Mouse (Mus musculus): ENCODE results near the gene Dennd6b. TPM values are rescaled to one million over a fixed set of nuclear protein-coding genes. Genes with fewer than 3 reads are reported as not detected.

Dennd6b gene
- 10 to 100 TPM; 33.3 to 42.0 TPM for total RNA-seq (2021)

DNA sequence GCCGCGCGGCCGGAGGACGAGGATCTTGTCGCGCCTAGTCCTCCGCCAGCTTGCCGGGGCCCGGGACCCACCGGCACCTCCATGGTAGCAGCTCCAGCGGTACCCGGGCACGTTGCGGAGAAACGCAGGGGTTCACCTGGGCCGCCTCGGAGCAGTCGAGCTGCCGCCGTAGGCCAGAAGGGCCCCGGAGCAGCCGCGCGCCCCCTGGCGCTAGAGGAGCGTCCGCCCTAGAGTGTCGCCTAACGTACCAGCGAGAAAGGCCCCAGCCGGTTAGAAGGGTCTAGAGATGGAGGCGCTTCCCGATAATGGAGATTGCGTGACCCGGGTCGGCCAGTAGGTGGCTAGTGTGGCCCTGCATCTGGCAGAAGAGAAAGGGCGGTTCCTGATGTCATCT lies at the start of gene Dennd6b:
Gene Dennd6b, minus strand, starts transcription at position 184 of the 394 bp plus-strand sequence.
- peak; percentile 90 to 91 for DNase-seq (ENCODE audit: extremely low spot score in 1 of 2, low spot score in 1 of 2)

DNA sequence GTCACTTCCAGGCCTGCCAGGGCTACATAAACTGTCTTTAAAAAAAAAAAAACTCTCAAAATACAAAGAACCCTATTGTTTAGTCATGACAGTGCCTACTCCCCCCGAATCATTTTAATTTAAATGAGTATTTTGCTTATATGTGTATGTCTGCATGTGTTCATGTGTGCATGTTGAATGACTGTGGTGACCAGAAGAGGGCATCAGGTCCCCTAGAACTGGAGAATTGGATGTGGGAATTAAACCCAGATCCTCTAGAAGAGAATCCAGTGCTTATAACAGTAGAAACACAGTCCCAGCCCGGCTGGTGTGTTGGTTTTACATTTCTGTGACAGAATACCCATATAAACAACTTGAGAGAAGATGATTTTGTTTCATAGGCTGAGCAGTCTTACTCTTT lies 44.7 kb upstream of the Dennd6b start:
- no peak for DNase-seq (ENCODE audit: extremely low spot score in 1 of 2, low spot score in 1 of 2)

DNA sequence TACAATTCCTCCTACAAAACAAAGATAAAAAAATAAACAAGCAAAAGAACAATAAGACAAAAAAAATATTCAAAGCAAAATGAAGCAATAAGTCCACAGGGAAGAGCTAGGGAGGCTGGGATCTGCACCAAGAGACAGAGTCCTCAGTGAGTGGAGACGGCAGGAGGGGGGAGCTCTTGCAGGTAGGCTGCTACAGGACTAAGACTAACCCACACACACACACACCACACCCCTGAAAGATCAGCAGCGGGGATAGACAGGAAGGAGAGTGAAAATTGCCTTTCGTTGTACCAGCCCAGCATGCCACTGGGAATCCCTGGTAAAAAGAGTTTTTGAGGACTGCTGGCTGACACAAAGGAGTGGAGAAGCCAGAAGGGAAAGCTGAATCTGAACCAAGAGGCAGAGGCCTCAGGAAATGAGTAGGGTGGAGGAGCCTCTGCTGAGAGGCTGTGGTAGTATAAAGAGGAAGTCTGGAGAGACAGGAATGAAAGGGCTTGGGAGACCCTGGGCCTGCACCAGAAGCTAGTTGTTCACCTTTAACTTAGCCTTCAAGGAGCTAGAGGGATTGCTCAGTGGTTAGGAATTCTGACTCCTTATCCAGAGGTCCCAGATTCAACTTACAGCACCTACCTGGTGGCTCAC lies 43.6 kb upstream of the Dennd6b start:
- no peak for DNase-seq (ENCODE audit: extremely low spot score in 1 of 2, low spot score in 1 of 2)

DNA sequence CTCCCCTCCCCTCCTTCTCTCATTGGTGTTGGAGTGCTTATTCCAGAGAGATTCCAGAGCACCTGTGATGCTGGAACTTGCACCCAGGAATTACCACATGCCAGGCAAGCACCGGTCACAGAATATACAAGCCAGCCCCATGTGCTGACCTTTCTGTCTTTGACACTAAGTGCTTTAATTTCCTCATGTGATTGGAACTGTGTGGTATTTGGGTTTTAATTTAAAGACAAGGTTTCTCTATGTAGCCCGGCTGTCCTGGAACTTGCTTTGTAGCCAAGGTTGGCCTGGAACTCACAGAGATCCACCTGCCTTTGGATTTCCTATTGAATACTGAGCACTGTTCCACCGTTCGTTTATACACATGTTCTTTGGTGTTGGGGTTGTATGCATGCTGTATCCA lies 37.8 kb upstream of the Dennd6b start:
- DNase-seq (ENCODE audit: extremely low spot score in 1 of 2, low spot score in 1 of 2) = no peak

DNA sequence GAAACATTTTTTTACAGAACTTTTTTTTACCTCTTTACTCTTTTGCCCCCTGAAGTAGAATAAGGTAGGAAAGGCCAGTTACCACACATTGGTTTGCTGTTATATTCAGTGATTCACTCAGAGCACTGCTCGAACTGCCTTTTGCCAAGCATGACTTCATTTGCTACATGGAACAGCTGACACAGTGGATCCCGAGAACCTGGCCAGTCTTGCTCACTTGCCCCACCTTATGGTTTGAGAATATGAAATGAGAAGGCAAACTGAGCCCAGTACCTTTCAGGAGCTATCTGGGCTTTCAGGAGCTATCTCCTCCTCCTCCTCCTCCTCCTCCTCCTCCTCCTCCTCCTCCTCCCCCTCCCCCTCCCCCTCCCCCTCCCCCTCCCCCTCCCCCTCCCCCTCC lies 37.3 kb upstream of the Dennd6b start:
- DNase-seq (ENCODE audit: extremely low spot score in 1 of 2, low spot score in 1 of 2) = no peak

DNA sequence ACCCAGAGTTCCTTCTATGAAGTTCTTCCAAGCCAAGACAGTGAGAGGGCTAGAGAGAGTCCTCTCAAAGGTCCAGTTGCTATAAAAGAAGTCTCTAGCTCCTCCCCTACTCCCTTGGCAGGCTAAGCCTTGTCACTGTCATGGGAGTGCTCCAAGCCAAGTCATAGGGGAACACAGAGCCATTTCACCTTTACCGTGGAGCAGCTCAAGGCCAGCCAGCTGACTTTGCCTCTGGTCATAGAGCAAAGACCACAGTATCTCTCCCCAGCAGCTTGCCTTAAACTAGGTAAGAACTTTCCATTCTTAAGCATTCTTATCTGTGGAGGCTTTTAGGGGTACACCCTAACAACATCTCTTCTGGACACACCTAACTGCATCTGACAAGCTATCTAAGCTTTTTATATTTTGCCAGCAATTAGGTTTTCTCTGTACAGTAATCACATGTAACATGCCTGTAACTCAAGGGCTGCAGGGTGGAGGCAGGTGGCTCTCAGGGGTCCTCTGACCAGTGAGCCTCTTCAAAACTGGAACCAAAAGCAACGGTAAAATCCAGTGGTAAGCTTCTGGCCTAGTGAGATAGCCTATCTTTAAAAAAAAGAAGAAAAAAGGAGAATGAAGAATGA lies 19.4 kb upstream of the Dennd6b start:
- DNase-seq (ENCODE audit: extremely low spot score in 1 of 2, low spot score in 1 of 2) = no peak

DNA sequence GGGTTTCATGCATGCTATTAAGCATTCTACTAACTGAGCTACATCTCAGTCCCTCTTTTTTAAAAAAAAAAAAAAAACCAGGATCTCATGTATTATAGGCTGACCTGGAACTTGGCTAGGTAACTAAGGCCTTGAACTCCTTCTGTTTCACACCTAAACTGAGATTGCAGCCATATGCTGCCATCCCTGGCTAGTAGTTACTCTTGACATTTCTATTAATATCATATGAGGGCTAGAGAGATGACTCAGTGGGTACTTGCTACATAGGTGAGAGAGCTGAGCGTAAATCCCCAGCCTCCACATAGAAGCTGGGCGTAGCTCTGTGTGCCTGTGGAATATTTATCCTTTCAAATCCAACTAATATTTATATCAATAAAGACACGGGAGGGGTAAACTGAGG lies 18.7 kb upstream of the Dennd6b start:
- DNase-seq (ENCODE audit: extremely low spot score in 1 of 2, low spot score in 1 of 2) = no peak

DNA sequence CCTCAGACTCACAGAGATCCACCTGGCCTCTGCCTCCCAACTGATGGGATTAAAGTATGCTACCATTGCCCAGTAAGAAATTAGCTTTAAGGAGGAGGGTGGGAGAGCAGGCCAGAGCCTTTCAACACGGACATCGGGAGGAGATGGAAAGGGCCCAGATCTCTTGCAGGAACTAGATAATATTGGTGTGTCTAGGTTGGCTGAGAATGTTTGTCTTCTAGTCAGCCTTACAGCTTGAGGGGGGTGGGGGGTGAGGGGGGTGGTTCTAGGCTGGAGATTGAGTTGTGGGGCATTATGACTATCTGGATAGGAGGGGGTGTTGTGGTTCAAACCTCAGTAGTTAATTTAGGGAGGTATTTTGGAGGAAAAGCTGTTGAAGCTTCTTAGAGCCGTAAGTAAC lies 17.2 kb upstream of the Dennd6b start:
- DNase-seq (ENCODE audit: extremely low spot score in 1 of 2, low spot score in 1 of 2) = no peak

DNA sequence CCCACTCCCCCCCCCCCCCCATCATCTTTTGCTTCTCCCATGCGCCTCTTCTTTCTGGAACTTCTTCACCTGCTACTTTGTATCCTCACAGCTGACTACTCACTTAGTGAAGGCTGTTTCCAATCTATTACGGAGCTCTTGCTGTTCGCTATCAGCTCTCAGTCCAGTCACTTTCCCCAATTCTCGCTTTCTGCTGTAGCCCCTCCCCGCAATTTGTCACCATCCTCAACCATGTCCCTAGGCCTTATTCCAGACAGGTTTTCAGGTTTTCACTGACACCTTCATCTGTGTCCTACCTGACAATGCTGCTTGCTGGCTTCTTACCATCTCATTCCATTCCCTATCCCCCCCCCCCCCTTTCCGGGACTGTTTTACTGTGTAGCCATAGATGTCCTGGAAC lies 16.2 kb upstream of the Dennd6b start:
- DNase-seq (ENCODE audit: extremely low spot score in 1 of 2, low spot score in 1 of 2) = no peak

DNA sequence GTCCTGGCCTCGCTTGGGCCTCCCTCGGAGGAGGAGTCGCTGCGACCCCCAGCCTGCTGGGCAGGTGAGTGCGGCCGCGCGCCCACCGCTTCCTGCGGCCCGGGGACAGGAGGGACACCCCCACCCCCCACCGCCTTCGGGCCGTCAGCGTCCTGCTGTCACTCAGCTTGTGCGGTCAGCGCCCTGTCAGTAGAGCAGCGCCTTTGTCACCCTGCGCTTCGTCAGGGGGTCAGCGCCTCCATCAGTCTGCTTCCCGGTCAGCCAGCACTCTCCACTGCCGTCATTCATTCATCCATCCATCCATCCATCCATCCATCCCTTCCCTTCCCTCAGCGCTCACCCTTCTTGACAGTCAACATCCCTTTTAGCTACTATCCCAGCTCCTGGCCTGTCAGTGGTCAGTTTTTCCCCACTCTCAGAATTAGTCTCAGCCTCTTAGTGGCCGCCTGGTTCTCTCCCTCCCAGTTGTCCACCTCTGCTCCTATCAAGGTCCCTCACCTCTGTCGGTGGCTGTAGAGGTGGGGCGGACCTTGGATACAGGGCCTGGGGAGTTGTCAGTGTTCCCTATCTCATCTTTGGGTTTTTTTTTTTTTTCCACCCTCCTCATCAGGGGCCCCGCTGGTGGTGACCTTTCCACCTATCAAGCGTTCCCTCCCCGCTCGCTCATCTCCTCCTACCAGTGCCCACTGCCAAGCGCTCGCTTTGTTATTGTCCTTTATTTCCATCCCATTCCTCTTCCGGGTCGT lies 15.6 kb upstream of the Dennd6b start:
- DNase-seq (ENCODE audit: extremely low spot score in 1 of 2, low spot score in 1 of 2) = peak; percentile 17 to 22

DNA sequence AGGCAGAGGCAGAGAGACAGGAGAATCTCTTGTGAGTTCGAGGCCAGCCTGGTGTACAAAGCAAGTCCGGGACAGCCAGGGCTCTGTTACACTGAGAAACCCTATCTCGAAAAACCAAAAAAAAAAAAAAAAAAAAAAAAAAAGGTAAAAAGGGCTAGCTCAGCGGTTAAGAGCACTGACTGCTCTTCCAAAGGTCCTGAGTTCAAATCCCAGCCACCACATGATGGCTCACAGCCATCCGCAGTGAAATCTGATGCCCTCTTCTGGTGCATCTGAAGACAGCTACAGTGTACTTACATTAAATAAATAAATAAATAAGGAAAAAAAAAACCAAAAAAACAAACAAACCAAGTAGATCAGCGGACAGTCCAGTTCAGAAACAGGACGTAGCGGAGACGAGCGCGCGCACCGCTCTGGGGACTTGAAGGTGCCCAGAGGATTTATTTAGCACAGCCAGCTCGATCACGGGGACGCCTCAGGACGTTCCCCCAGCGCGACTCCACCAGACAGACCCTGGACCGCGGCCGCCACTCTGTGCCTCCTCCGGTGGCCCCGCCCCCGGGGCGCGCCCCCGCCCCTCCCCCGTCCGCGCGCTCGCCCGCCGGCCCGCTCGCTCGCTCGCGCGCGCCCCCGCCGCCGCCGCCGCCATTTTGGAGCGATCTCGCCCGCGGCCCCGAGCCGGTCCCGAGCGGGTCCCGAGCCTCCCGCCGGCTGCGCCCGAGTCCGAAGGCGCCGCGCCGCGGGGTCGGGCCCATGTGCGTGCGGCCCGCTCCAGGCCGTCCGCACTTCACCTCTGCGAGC lies 14.8 kb upstream of the Dennd6b start, which contains the start of gene Ppp6r2:
Gene Ppp6r2, plus strand, starts transcription at position 639 of the 801 bp plus-strand sequence.
- peak; percentile 73 to 76 for DNase-seq (ENCODE audit: extremely low spot score in 1 of 2, low spot score in 1 of 2)

DNA sequence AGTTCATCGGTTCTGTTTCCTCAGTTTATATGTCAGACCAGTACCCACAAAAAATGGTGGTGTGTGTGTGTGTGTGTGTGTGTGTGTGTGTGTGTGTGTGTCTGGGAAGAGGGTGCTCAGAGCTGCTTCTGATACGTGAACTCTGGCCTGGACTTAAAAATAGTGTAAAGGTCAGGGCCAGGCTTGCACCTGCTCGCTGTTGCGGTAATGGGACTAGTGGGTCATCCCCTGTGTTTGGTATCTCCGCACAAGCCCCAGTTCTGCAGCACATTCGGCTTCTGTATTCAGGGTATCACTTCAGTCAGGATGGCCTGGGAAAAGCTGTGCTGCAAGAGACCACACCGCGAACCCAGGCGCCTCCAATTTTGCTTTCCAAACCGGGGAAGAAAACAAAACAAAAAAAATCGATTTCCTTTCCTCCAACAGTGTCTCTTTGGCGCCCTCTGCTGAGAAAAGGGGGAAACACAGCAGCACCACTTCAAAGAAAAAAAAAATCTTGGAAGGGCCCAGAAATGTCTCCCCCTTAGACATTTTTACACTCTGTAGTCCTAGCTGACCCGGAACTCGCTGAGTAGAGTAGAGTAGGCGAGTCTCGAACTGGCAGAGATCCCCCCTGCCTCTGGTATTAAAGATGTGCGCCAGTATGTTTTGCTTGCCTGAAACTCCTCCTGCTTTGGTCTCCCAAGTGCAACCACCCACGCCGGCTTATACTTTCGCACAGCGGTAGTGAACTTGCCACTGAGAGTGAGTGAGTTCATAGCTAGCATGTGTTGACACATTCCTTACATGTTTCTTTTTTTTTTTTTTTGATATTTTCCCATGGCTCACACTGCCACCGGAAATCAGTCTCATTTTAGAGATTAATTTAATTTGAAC lies 13.8 kb upstream of the Dennd6b start:
- peak; percentile 80 to 96 for DNase-seq (ENCODE audit: extremely low spot score in 1 of 2, low spot score in 1 of 2)

DNA sequence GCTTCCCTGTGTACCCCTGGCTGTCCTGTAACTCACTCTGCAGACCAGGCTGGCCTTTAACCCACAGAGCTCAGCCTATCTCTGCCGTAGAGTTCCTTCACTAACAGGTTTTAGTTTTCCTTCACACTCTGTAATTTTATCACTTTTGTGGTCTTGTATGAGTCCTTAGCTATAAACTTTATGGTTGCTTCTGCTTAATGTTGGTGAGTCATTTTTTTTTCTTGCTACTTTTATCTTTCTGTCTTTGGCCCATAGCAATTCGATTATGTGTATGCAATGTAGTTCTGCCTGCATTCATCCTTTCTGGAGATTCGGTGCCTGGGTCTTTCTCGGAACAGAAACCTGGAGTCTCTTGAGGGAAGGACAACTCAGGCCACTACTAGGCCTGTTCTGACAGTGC lies 11.2 kb upstream of the Dennd6b start:
- DNase-seq (ENCODE audit: extremely low spot score in 1 of 2, low spot score in 1 of 2) = no peak

DNA sequence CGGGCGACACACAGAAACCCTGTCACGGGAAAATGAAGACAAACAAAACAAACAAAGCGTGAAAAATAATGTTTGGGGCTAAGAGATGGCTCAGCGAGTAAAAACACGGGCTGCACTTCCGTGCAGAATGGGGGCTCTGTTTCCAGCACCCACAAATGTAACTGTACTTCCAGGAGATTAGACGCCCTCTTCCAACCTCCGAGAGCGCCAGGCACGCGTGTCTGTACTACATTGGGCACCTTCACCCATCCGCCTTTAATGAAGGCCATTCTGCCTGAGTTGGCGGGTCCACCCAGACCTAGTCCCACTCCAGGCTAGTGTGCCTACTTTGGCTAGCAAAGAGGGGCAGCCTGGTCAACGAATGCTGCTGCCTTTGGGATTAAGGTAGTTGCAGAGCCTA lies 760 bp upstream of the Dennd6b start:
- no peak for DNase-seq (ENCODE audit: extremely low spot score in 1 of 2, low spot score in 1 of 2)

DNA sequence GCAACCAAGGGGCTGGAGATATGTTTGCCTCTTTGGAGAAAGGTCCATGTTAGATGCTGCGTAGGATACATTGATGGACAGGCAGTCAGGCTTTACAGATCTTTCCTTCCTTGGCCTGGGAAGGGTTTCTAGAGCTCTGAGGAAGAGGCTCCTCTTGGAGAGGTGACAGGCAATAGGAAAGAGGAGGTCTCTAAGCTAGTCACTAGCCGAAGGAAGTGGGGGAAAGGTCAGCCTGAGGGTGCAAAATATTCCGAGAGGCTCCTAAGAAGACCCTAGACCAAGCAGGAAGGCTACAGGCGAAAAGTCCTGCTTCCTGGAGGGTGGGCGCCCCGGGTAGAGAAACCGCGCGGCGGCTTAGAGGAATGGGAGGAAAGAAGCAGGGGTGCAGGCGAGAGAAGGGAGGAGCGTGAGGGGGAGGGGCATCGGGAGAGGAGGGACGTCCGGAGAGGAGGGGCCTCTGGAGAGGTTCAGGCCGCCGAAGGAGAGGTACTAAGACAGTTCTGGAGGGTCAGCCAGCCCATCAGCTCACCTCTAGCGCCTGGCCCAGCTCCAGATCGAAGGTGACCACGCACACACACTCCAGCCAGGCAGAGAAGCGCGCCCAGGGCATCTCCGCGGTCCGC lies 495 bp downstream of the Dennd6b start:
- DNase-seq (ENCODE audit: extremely low spot score in 1 of 2, low spot score in 1 of 2) = peak; percentile 82 to 90

DNA sequence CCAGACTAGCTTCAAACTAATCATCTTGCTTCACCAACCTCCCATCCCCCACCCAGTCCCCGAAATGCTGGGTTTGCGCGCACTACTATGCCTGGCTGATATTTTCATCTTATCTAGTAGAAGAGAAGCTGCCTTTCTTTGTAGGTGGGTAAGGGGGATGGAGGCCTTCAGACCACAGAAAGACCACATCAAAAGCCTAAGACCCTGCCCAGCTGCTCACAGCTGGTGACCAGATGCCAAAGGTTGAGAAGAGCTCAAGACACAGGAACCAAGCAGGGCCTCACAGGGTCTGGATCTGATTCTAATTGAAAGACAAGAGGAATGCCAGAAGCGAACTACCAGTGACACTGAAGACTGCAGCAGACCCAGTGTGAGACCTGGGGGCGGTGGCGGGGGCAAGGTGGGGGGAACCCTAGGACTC lies 1.0 kb downstream of the Dennd6b start:
- no peak for DNase-seq (ENCODE audit: extremely low spot score in 1 of 2, low spot score in 1 of 2)

DNA sequence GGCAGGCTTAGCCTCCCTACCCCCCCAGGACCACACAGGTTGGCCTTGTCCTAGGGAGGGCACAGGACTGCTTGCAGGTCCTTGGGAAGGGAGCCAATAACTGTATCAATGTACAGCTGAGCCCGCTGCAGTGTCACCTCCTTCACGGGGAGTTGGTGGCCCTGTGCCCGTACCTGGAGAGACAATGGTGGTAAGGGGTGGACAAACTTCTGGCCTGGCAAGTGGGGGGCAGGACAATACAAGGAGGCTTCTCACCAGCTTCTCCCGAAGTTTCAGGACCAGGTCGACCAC lies 11.4 kb downstream of the Dennd6b start:
- DNase-seq (ENCODE audit: extremely low spot score in 1 of 2, low spot score in 1 of 2) = no peak

DNA sequence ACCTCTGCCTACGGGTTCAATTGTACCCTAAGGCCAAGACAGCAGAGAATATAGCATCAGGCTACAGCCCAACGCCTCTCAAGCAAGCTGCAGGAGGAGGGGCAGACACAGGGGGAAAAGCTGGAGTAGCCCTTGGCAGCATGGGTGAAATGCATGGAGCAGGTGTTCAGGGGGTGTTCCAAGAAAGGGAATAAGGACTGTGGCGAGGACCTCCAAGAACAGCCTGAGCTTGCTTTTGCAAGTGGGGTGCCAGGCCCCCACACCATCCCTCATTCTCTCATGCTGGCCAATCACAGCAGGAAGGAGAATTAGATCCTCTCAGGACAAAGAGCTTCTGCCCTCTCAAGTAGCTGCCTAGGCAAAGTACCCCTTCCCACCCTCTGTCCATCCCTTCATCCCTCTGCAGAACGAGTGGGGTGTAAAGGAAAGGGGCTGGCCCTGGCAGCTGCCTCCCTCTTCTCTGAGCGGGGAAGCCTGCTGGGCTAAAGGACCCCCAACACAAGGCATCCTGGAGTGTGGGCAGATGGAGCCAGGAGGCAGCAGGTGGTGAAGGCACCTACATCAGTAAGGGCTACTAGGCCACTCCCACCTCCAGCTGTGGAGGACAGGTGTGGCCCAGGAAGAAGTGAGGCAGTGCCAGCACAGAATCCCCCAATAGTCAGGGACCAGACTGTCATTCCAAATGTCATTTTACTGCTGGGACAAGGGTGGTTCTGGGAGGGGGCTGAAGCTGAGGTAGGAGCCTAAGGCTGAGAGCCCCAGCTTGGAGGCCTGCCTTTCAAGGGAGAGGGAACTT lies 12.0 kb downstream of the Dennd6b start:
- no peak for DNase-seq (ENCODE audit: extremely low spot score in 1 of 2, low spot score in 1 of 2)

DNA sequence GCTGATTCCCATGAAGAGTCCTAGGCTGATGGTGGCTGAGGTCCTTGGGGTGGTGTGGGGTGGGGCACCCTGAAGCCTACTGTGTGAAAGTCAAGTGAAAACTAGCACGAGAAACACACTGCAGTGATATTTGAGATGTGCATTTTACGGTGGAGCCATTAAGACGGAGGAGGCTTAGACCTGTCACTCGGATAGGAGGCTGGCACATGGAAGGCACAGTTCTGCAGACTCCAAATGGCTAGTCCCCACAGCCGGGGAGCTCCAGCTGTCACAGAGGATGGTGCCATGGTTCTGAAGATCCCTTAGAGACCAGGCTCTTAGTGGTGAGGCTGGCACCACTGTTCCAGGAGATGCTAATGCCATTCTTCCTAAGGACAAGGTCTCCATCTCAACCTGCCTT lies 13.5 kb downstream of the Dennd6b start:
- no peak for DNase-seq (ENCODE audit: extremely low spot score in 1 of 2, low spot score in 1 of 2)
